Mouse (Mus musculus): ENCODE data around the gene Col10a1.

DNA sequence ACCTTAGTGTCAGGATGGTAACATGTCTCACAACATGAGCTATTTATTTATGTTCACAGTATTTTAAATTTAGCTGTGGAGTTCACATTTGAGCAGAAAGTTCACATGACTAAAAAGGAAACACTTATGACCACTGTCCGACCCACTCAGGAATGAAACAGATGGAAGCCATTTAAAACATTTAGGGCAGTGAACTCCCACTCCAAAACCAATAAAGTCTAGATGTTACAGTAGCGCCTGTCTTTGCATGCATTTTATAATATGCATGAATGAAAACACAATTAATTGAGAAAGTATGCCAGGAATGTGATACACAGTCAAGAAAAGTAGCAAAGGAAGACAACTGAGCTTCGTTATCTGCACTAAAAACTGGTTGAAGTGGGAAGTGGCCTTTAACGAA, 37.6 kb upstream of the Col10a1 start:
- TF ChIP-seq POLR2A (IDR thresholded peaks at IDR 0.05; ENCODE audit: borderline replicate concordance, extremely low read depth, insufficient read depth, insufficient read length, poor library complexity, severe bottlenecking) (no peak), CTCF (IDR thresholded peaks at IDR 0.05; ENCODE audit: borderline replicate concordance, extremely low read depth, insufficient read depth, insufficient read length) (no peak)

All from brain, embryonic 14.5 days (tissue).